Mouse (Mus musculus) stomach, embryonic 15.5 days (tissue): ENCODE data around the gene Itih2. TPM values are rescaled to one million over a fixed set of nuclear protein-coding genes. Genes with fewer than 3 reads are reported as not detected.

Experiments
- ATAC-seq: fragments of 200-750 bp; cut with Nextera tagmentation; 2 replicates; pipeline ENCODE4 v1.8.0; 2017; ENCODE audit warnings: low read depth, moderate number of reproducible peaks, moderate TSS enrichment; ENCODE audit not compliant: insufficient read depth, low FRiP score
- H3K27ac ChIP-seq: fragments of 300-500 bp; sonication (generic); 2 replicates; pipeline ENCODE4 v1.5.1; 2015; ENCODE audit warnings: mild to moderate bottlenecking, inconsistent platforms
- H3K27me3 ChIP-seq: fragments of 300-500 bp; sonication (generic); replicated peaks from 2 replicates; pipeline ENCODE4 v1.6.1; 2015; ENCODE audit warnings: inconsistent platforms
- H3K36me3 ChIP-seq: fragments of 300-500 bp; sonication (generic); 2 replicates; pipeline ENCODE4 v1.6.1; 2015; ENCODE audit warnings: inconsistent platforms
- H3K4me1 ChIP-seq: fragments of 300-500 bp; sonication (generic); 2 replicates; pipeline ENCODE4 v1.6.1; 2015; ENCODE audit warnings: inconsistent platforms
- H3K4me2 ChIP-seq: fragments of 300-500 bp; sonication (generic); 2 replicates; pipeline ENCODE4 v1.6.1; 2015; ENCODE audit warnings: mild to moderate bottlenecking, inconsistent platforms
- H3K4me3 ChIP-seq: fragments of 300-500 bp; sonication (generic); replicated peaks from 2 replicates; pipeline ENCODE4 v1.5.1; 2015; ENCODE audit warnings: inconsistent platforms
- H3K9ac ChIP-seq: fragments of 300-500 bp; sonication (generic); 2 replicates; pipeline ENCODE4 v1.6.1; 2015; ENCODE audit warnings: inconsistent platforms
- H3K9me3 ChIP-seq: fragments of 300-500 bp; sonication (generic); 2 replicates; pipeline ENCODE4 v1.6.1; 2016; ENCODE audit warnings: inconsistent platforms
- WGBS: fragments of 180-500 bp; shearing (Covaris S2); methylation state at CpG from one replicate; pipeline ENCODE4 v1.1.7; 2015; 5-methylcytosine and 5-hydroxymethylcytosine counted together
- polyA plus RNA-seq: library from polyadenylated mRNA; unstranded; fragments of >200 nt; fragmentation: Nextera tagmentation; extraction: Ambion mirVana; gene quantifications from 2 replicates; pipeline ENCODE4 v1.2.1, GENCODE M21; 2015

Gene Itih2
- polyA plus RNA-seq, 1 experiment from 2014 or later, result 22.9 TPM

DNA sequence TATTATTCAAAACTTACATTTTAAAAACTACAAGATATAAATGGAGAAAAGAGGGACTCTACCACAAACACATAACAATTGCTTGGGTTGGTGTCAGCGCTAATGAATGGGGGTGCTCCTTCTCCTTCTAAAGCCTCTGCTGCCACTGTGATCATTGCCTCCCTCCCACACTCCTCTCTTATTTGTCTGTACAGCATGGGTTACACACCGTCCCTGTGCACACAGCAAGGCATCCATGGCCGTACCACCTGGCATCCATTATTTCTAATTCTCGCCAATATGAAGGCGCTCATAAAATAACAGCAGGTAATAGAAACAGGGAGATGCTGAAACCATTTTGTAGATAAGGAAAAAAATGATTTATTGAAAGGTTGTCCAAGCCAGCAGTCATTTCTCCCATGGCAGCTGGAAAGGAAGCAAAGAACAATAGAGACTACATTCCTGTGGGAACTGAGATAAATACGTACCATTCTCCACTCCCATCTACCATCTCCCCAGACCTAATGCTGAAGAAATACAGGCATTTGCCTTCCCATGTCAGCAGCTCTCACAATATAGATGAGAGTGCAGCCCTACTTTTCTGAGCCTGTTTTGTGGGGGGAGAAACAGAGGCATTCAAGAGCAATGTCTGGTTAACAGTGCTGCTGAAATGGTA is 22.5 kb downstream of the Itih2 start:
- Histone ChIP-seq H3K36me3 (no peaks in the 10 kb centered on the region), H3K4me3 (no peak overlapping the region), H3K9me3 (no peaks in the 10 kb centered on the region), H3K27ac (no peak overlapping the region), H3K4me1 (no peaks in the 10 kb centered on the region), H3K27me3 (no peaks in the 10 kb centered on the region), H3K9ac (no peak overlapping the region), H3K4me2 (no peak overlapping the region)
- ATAC-seq, result no peak
- 64% methylated on average over 6 of the region's 6 CpGs for WGBS

- no peak overlapping the region for H3K27ac ChIP-seq
- H3K27me3 ChIP-seq, result no peaks in the 10 kb centered on the region
- H3K9ac ChIP-seq, result no peak overlapping the region
- no peaks in the 10 kb centered on the region for H3K4me1 ChIP-seq
- no peak overlapping the region for H3K4me2 ChIP-seq
- ATAC-seq, result no peak
- WGBS, result 43% methylated on average over 6 of the region's 6 CpGs
- H3K9me3 ChIP-seq, result no peaks in the 10 kb centered on the region
- no peaks in the 10 kb centered on the region for H3K36me3 ChIP-seq
- H3K4me3 ChIP-seq, result no peak overlapping the region
Observed at GRCm38 (mm10) chr2:10101180-10101579, 30.0 kb downstream of the Itih2 start.

DNA sequence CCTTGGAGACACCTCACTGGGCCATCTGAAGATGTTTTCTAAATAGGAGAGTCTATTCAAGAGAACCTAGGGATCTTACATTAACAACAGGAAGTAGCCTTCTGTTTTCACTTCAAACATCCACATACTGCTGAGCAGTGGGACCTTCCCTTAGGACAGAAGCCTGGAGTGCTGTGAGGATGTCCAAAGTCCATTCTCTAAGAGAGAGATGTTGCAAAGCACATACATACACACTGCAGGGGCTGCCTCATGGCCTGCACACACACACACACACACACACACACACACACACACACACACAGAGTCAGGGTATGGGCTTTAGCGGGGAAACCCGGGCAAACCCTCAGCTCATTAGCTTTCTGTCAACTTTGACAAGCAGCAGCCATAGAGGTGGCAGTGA is 30.7 kb downstream of the Itih2 start:
- 39% methylated on average over 2 of the region's 2 CpGs for WGBS
- H3K36me3 ChIP-seq, result no peaks in the 10 kb centered on the region
- H3K4me2 ChIP-seq, result no peak overlapping the region
- H3K27me3 ChIP-seq, result no peaks in the 10 kb centered on the region
- H3K27ac ChIP-seq, result no peak overlapping the region
- H3K4me1 ChIP-seq, result no peaks in the 10 kb centered on the region
- no peak; the same call in 1 of the 2 replicates for ATAC-seq
- H3K9me3 ChIP-seq, result no peaks in the 10 kb centered on the region
- no peak overlapping the region for H3K4me3 ChIP-seq
- no peak overlapping the region for H3K9ac ChIP-seq

- ATAC-seq, result no peak
- no peak overlapping the region for H3K27ac ChIP-seq
- H3K9me3 ChIP-seq, result no peaks in the 10 kb centered on the region
- 32% methylated on average over 9 of the region's 9 CpGs for WGBS
- H3K4me1 ChIP-seq, result no peaks in the 10 kb centered on the region
- H3K4me2 ChIP-seq, result no peak overlapping the region
- H3K27me3 ChIP-seq, result no peaks in the 10 kb centered on the region
- H3K4me3 ChIP-seq, result no peak overlapping the region
- H3K36me3 ChIP-seq, result no peaks in the 10 kb centered on the region
- H3K9ac ChIP-seq, result no peak overlapping the region
Observed at GRCm38 (mm10) chr2:10098598-10099215, 32.5 kb downstream of the Itih2 start.

- Histone ChIP-seq H3K36me3 (peaks cover 20% of the 10 kb centered on the region), H3K27ac (peak overlapping the region; percentile 69; the same call in 1 of the 2 replicates), H3K4me1 (no peaks in the 10 kb centered on the region), H3K9ac (no peak overlapping the region), H3K9me3 (no peaks in the 10 kb centered on the region), H3K4me3 (no peak overlapping the region), H3K4me2 (peak overlapping the region; percentile 14; the same call in 1 of the 2 replicates), H3K27me3 (no peaks in the 10 kb centered on the region)
- ATAC-seq, result peak; percentile 81
- WGBS, result 62% methylated on average over 14 of the region's 14 CpGs
Observed at GRCm38 (mm10) chr2:10094327-10095100, 36.7 kb downstream of the Itih2 start.

GRCm38 (mm10) chr2:10087256-10087850 is 43.8 kb downstream of the Itih2 start:
- peaks cover 20% of the 10 kb centered on the region for H3K36me3 ChIP-seq
- WGBS, result 85% methylated on average over 8 of the region's 8 CpGs
- H3K27ac ChIP-seq, result no peak overlapping the region

DNA sequence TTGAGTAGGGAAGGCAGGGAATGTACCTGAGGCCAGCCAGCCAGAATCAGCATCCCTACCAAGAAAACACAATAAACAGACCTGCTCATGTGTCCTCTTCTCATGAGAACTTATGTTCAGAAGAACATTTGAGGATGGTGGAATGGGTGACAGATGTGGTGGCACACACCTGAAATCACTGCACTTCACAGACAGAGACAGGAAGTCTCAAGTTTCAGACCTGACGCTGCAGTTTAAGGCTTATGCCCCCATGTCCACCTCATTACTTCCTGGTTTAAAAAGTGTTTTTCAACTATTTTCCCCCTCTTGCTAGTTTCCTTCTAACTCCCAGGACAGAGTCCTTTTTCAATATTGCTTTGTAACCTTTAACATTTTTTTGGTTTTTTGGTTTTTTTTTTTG is 48.5 kb downstream of the Itih2 start:
- 70% methylated on average over 1 of the region's 1 CpGs for WGBS
- H3K9ac ChIP-seq, result no peak overlapping the region
- H3K36me3 ChIP-seq, result peaks cover 5% of the 10 kb centered on the region; the same call in 1 of the 2 replicates
- peaks cover 16% of the 10 kb centered on the region for H3K4me1 ChIP-seq
- no peak overlapping the region for H3K4me3 ChIP-seq
- ATAC-seq, result no peak
- no peaks in the 10 kb centered on the region for H3K9me3 ChIP-seq
- H3K27ac ChIP-seq, result no peak overlapping the region
- no peaks in the 10 kb centered on the region for H3K27me3 ChIP-seq
- H3K4me2 ChIP-seq, result no peak overlapping the region

More at GRCm38 (mm10) chr2:10087256-10087850, 43.8 kb downstream of the Itih2 start:
- H3K4me2 ChIP-seq, result no peak overlapping the region
- H3K4me3 ChIP-seq, result no peak overlapping the region
- no peak overlapping the region for H3K9ac ChIP-seq
- no peaks in the 10 kb centered on the region for H3K9me3 ChIP-seq
- no peak; the same call in 1 of the 2 replicates for ATAC-seq
- no peaks in the 10 kb centered on the region for H3K4me1 ChIP-seq
- H3K27me3 ChIP-seq, result no peaks in the 10 kb centered on the region

DNA sequence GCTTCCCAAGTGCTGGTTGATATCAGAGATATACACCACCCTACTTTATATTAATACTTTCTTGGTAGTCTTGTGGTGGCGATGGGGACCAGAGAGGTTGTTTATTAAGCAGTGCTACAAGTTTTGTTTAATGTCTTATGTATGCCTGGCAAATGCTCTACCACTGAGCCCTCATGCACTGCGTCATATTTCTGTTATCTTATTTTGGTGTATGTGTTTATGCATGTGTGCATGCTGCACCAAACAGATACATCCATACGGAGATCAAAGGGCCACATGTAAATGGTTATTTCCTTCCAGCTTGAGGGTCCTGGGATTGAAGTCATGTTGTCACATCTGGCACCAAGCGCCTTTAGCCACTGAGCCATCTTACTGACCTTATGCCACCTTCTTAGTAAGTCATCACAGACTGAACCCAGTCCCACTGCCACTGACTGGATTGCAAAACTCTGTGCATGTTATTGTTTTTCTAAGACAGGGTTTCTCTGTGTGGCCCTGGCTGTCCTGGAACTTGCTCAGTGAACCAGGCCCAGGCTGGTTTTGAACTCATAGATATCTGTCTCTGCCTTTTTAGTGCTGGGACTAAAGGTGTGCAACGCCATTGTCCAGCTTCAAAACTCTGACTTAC is 49.6 kb downstream of the Itih2 start:
- peak overlapping the region; percentile 75 for H3K4me2 ChIP-seq
- H3K4me1 ChIP-seq, result peaks cover 22% of the 10 kb centered on the region
- no peak overlapping the region for H3K9ac ChIP-seq
- no peaks in the 10 kb centered on the region; the same call in 1 of the 2 replicates for H3K36me3 ChIP-seq
- H3K27ac ChIP-seq, result no peak overlapping the region
- H3K9me3 ChIP-seq, result no peaks in the 10 kb centered on the region
- WGBS, result 77% methylated on average over 5 of the region's 5 CpGs
- no peak for ATAC-seq
- peak overlapping the region; percentile 98 for H3K4me3 ChIP-seq
- H3K27me3 ChIP-seq, result no peaks in the 10 kb centered on the region

GRCm38 (mm10) chr2:10080310-10081010 is 50.7 kb downstream of the Itih2 start, which contains the start of the genes Atp5c1 and Kin:
Gene Atp5c1, minus strand, starts transcription at chr2:10080510.
Gene Kin, plus strand, starts transcription at chr2:10080593.
- Histone ChIP-seq H3K9ac (peak within 1 kb of the TSS; percentile 100), H3K27ac (peak within 1 kb of the TSS; percentile 92), H3K4me2 (peak within 1 kb of the TSS; percentile 75), H3K9me3 (no peaks in the 10 kb centered on the region), H3K36me3 (no peaks in the 10 kb centered on the region), H3K4me1 (peaks cover 22% of the 10 kb centered on the region), H3K27me3 (no peaks in the 10 kb centered on the region), H3K4me3 (peak within 1 kb of the TSS; percentile 98)
- under 1% methylated on average over 61 of the region's 61 CpGs for WGBS
- ATAC-seq, result peak; percentile 94

GRCm38 (mm10) chr2:10079745-10080309 is 51.4 kb downstream of the Itih2 start:
- Histone ChIP-seq H3K4me3 (peak overlapping the region; percentile 98), H3K27ac (peak overlapping the region; percentile 92), H3K9me3 (no peaks in the 10 kb centered on the region), H3K36me3 (no peaks in the 10 kb centered on the region), H3K27me3 (no peaks in the 10 kb centered on the region), H3K4me2 (peak overlapping the region; percentile 62), H3K9ac (peak overlapping the region; percentile 100), H3K4me1 (peaks cover 24% of the 10 kb centered on the region)
- under 1% methylated on average over 28 of the region's 28 CpGs for WGBS
- ATAC-seq, result peak; percentile 51; the same call in 1 of the 2 replicates
